Mouse (Mus musculus) yolk sac, embryonic 10.5 days (tissue): ENCODE results near the gene Plcg1.
A peak's percentile ranks its signal among the peaks of the same experiment; 100 is the strongest.

Experiments
- DNase-seq: peaks from one replicate; pipeline ENCODE4 v3.0.0-alpha.2; 2017; ENCODE audit warnings: low spot score

Plcg1 gene

GRCm38 (mm10) chr2:160731117-160731838, at the start of gene Plcg1:
Plcg1 (plus strand) TSS chr2:160731300.
- DNase-seq, result peak; percentile 94

GRCm38 (mm10) chr2:160700271-160700670, 30.8 kb upstream of the Plcg1 start:
- DNase-seq, result peak; percentile 69

- no peak for DNase-seq
Observed at GRCm38 (mm10) chr2:160701603-160702002, 29.5 kb upstream of the Plcg1 start.

GRCm38 (mm10) chr2:160702824-160703223, 28.3 kb upstream of the Plcg1 start:
- DNase-seq, result no peak

- no peak for DNase-seq
Observed at GRCm38 (mm10) chr2:160707673-160708072, 23.4 kb upstream of the Plcg1 start.

- no peak for DNase-seq
Observed at GRCm38 (mm10) chr2:160715463-160716030, 15.6 kb upstream of the Plcg1 start.

- no peak for DNase-seq
Observed at GRCm38 (mm10) chr2:160717269-160717668, 13.8 kb upstream of the Plcg1 start.

GRCm38 (mm10) chr2:160718811-160719210, 12.3 kb upstream of the Plcg1 start:
- DNase-seq, result no peak

GRCm38 (mm10) chr2:160722714-160723113, 8.4 kb upstream of the Plcg1 start:
- DNase-seq, result no peak

GRCm38 (mm10) chr2:160723613-160724375, 7.3 kb upstream of the Plcg1 start:
- DNase-seq, result no peak

GRCm38 (mm10) chr2:160724536-160724935, 6.6 kb upstream of the Plcg1 start:
- DNase-seq, result no peak

- DNase-seq, result no peak
Observed at GRCm38 (mm10) chr2:160725877-160726864, 4.9 kb upstream of the Plcg1 start.

- DNase-seq, result no peak
Observed at GRCm38 (mm10) chr2:160728972-160729371, 2.1 kb upstream of the Plcg1 start.

GRCm38 (mm10) chr2:160729436-160729835, 1.7 kb upstream of the Plcg1 start:
- no peak for DNase-seq

GRCm38 (mm10) chr2:160729851-160730796, 976 bp upstream of the Plcg1 start:
- peak; percentile 41 for DNase-seq

GRCm38 (mm10) chr2:160730797-160731116, 343 bp upstream of the Plcg1 start:
- DNase-seq, result no peak

- DNase-seq, result peak; percentile 80
Observed at GRCm38 (mm10) chr2:160731839-160732261, 750 bp downstream of the Plcg1 start.

GRCm38 (mm10) chr2:160732420-160732995, 1.4 kb downstream of the Plcg1 start:
- no peak for DNase-seq

GRCm38 (mm10) chr2:160733131-160733531, 2.0 kb downstream of the Plcg1 start:
- DNase-seq, result no peak

GRCm38 (mm10) chr2:160734331-160734730, 3.2 kb downstream of the Plcg1 start:
- DNase-seq, result no peak
